Mouse (Mus musculus) layer of hippocampus, postnatal 14 days (tissue): ENCODE results near the gene Fam214b. TPM values are rescaled to one million over a fixed set of nuclear protein-coding genes. Genes with fewer than 3 reads are reported as not detected.
A peak's percentile ranks its signal among the peaks of the same experiment; 100 is the strongest.

ENCODE experiments used
- DNase-seq, 2 experiments: peaks; one replicate each; pipeline ENCODE4 v3.0.0; 2021 to 2022; ENCODE audit warnings: low spot score in 2 of 2, mixed read lengths in 1 of 2
- total RNA-seq, 2 experiments: library from RNA; stranded (reverse); gene quantifications; 2 replicates each; pipeline ENCODE4 v1.2.3; 2021

Fam214b gene
- total RNA-seq, 2 experiments from 2014 or later: 35.0 to 40.2 TPM

GRCm38 (mm10) chr4:43012091-43012490 lies 33.9 kb downstream of the Fam214b start:
- no peak for DNase-seq

GRCm38 (mm10) chr4:43010161-43011038 lies 35.6 kb downstream of the Fam214b start, which contains the start of gene Fancg:
Gene Fancg, minus strand, starts transcription at chr4:43010506.
- peak; percentile 78 to 85 for DNase-seq

GRCm38 (mm10) chr4:43005765-43006164 lies 40.3 kb downstream of the Fam214b start:
- DNase-seq: peak in 1 of 2 experiments; percentile 41

GRCm38 (mm10) chr4:43004951-43005350 lies 41.1 kb downstream of the Fam214b start:
- no peak for DNase-seq

GRCm38 (mm10) chr4:43002756-43003439 lies 43.1 kb downstream of the Fam214b start:
- DNase-seq: no peak

GRCm38 (mm10) chr4:43001272-43001671 lies 44.7 kb downstream of the Fam214b start:
- DNase-seq: no peak

- peak; percentile 99 to 100 for DNase-seq
Observed at GRCm38 (mm10) chr4:43000141-43000986, 45.7 kb downstream of the Fam214b start, which contains the start of gene Vcp. Gene Vcp, minus strand, starts transcription at chr4:43000507.

GRCm38 (mm10) chr4:42999451-43000140 lies 46.4 kb downstream of the Fam214b start:
- DNase-seq: peak; percentile 67 to 68

GRCm38 (mm10) chr4:42998022-42998421 lies 48.0 kb downstream of the Fam214b start:
- no peak for DNase-seq

- DNase-seq: no peak
Observed at GRCm38 (mm10) chr4:42988296-42988695, 57.7 kb downstream of the Fam214b start.

Other genes with a start within 250 kb of the Fam214b start
- gene Fam205a1, start 192.3 kb downstream of the Fam214b start, total RNA-seq: under 1 TPM; 0.46 to 0.64 TPM
- 1 to 10 TPM in 1 of 2 experiments, under 1 TPM in 1; 0.65 to 1.0 TPM for gene Gm12394, start 189.4 kb downstream of the Fam214b start, total RNA-seq
- gene Fam205c, start 172.0 kb downstream of the Fam214b start, total RNA-seq: under 1 TPM; 0.38 to 0.46 TPM
- 100 to 1,000 TPM; 121 to 134 TPM for gene Phf24, start 129.6 kb downstream of the Fam214b start, total RNA-seq
- gene Dnajb5, start 96.4 kb downstream of the Fam214b start, total RNA-seq: 100 to 1,000 TPM; 213 to 218 TPM
- gene 1700022I11Rik, start 76.6 kb downstream of the Fam214b start, total RNA-seq: not detected
- gene Vcp, start 45.7 kb downstream of the Fam214b start, total RNA-seq: 100 to 1,000 TPM; 214 to 228 TPM
- 10 to 100 TPM in 1 of 2 experiments, 1 to 10 TPM in 1; 9.9 to 11.6 TPM for gene Fancg, start 35.7 kb downstream of the Fam214b start, total RNA-seq
- gene Pigo, start 20.4 kb downstream of the Fam214b start, total RNA-seq: 10 to 100 TPM; 29.1 to 32.0 TPM
- 100 to 1,000 TPM; 102 to 103 TPM for gene Stoml2, start 14.5 kb downstream of the Fam214b start, total RNA-seq
- 10 to 100 TPM; 48.4 to 53.3 TPM for gene Unc13b, start 12.7 kb upstream of the Fam214b start, total RNA-seq
- under 1 TPM; 0.28 to 0.52 TPM for gene Atp8b5, start 220.9 kb upstream of the Fam214b start, total RNA-seq